14 mouse cellular contexts compared by ENCODE assay signal in the genomic region with DNA sequence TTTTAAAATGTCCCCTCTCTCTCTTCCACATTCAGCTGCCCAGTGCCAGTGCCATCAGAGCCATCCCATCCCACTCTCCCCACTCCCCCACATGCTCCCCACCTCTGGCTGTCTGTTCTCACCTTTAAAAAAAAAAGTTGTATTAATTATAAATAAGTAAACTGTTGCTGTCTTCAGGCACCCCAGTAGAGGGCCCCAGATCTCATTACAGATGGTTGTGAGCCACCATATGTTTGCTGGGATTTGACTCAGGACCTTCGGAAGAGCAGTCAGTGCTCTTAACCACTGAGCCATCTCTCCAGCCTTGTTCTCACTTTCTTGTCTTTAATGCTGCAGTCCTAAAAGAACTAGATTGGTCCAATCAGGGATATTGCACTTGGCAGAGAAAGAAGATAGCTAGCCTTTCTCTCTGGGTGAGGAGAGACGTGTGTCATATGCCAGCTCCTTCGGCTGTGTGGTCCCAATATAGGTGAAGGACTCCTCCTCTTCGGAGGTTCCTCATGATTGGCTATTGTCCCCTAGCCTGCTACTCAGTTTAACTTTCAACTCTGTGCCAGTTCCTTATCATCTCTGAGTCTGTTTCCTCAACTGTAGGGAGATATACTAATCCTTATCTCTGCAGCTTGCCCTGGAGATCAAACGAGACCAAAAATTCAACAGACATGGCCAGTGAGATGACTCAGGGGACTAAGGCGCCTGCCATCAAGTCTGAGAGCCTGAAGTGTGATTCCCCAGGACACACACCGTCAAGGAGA.
DNase-seq lines count a peak whose midpoint lies in the region; ATAC-seq and TF ChIP-seq lines count a peak whose summit lies in the region.
"Had no signal": no experiment of that assay in that cellular context is flagged by ENCODE, and none has a peak within 500 bp of the region (broad histone marks: within the 10 kb centered on the region; RNA-seq: fewer than 3 reads in every experiment).

No protein-coding gene starts in this region.

- POLR2A ChIA-PET in Patski (lab: Charles Lee), result interaction anchor here (0.6 kb wide), 1 partner anchor 207 kb away, joined by 3 read pairs; no protein-coding TSS in a partner anchor

- no peaks in the 10 kb centered on the region for H3K27me3 ChIP-seq in Patski
- no peaks in the 10 kb centered on the region for H3K27me3 ChIP-seq in intestine, embryonic 16.5 days (replicated peaks; ENCODE audit: control insufficient read depth, insufficient read depth, low read length)
- H3K27me3 ChIP-seq: heart, embryonic 15.5 days; lung, embryonic 15.5 days; neural tube, embryonic 12.5 days had no signal

- H3K4me2 ChIP-seq in intestine, embryonic 16.5 days (ENCODE audit: low read depth, low read length), result no peak overlapping the region
- H3K4me2 ChIP-seq: heart, embryonic 15.5 days; lung, embryonic 15.5 days; neural tube, embryonic 12.5 days had no signal

- no peak overlapping the region for H3K4me3 ChIP-seq in left cerebral cortex, adult 2 months
- no peak overlapping the region for H3K4me3 ChIP-seq in intestine, embryonic 16.5 days (ENCODE audit: low read length)
- H3K4me3 ChIP-seq: heart, embryonic 15.5 days; lung, embryonic 15.5 days; neural tube, embryonic 12.5 days had no signal

- intact Hi-C loops in left cerebral cortex, adult 2 months (cut with DNase I), result no loop called here
- intact Hi-C loops in left cerebral cortex, postnatal 10 days (cut with DNase I), result no loop called here

- CTCF ChIA-PET in Patski (lab: Charles Lee), result interaction anchor here (0.8 kb wide), 1 partner anchor 124 kb away, joined by 3 read pairs; no protein-coding TSS in a partner anchor

- 64% methylated on average over 7 of the region's 7 CpGs for WGBS in intestine, embryonic 16.5 days

- H3K9ac ChIP-seq in intestine, embryonic 16.5 days (ENCODE audit: low read depth, low read length), result no peak overlapping the region
- H3K9ac ChIP-seq: heart, embryonic 15.5 days; lung, embryonic 15.5 days; neural tube, embryonic 12.5 days had no signal

- TF ChIP-seq CTCF in left cerebral cortex, adult 2 months (IDR thresholded peaks at IDR 0.05), result peak; percentile 10; the same call in 1 of the 2 replicates
- peak; percentile 45 for TF ChIP-seq CTCF in Patski (IDR thresholded peaks at IDR 0.05)

- H3K4me1 ChIP-seq in intestine, embryonic 16.5 days (ENCODE audit: control insufficient read depth, insufficient read depth, low read length), result no peaks in the 10 kb centered on the region
- H3K4me1 ChIP-seq: heart, embryonic 15.5 days; lung, embryonic 15.5 days; neural tube, embryonic 12.5 days had no signal

- no peaks in the 10 kb centered on the region for H3K9me3 ChIP-seq in intestine, embryonic 16.5 days (ENCODE audit: control insufficient read depth, low read length)
- H3K9me3 ChIP-seq: heart, embryonic 15.5 days; lung, embryonic 15.5 days; neural tube, embryonic 12.5 days had no signal

- in situ Hi-C loops in Patski (cut with MboI; ENCODE audit: low pct_unique_long_range_greater_than_20kb), result no loop called here

- DNase-seq in left cerebral cortex, adult 2 months (ENCODE audit: extremely low spot score in 1 of 2, low spot score in 2 of 2), result no peak
- DNase-seq in left cerebral cortex, postnatal 10 days (ENCODE audit: extremely low spot score in 1 of 2, low spot score in 2 of 2), result no peak
- DNase-seq in Patski (ENCODE audit: low read depth, low spot score), result no peak
- no peak for DNase-seq in T-cell, adult 2 months (ENCODE audit: low spot score)
- no peak for DNase-seq in right cerebral cortex, adult 18-20 months
- DNase-seq: gastrocnemius, postnatal 14 days; midbrain, embryonic 14.5 days; retina, postnatal 1 day had no signal

- no peaks in the 10 kb centered on the region for H3K36me3 ChIP-seq in intestine, embryonic 16.5 days (ENCODE audit: control insufficient read depth, insufficient read depth, low read length)
- H3K36me3 ChIP-seq: heart, embryonic 15.5 days; lung, embryonic 15.5 days; neural tube, embryonic 12.5 days had no signal

- no peak for ATAC-seq in Patski
- peak; percentile 78 for ATAC-seq in intestine, embryonic 16.5 days
- peak; percentile 75 for ATAC-seq in megakaryocyte-erythroid progenitor cell, adult 5-6 weeks (replicated peaks; ENCODE audit: low FRiP score, low TSS enrichment, poor library complexity, severe bottlenecking)
- no peak for ATAC-seq in inflammation-experienced regulatory T-cells, adult 6 months

- no peak overlapping the region for H3K27ac ChIP-seq in left cerebral cortex, adult 2 months
- H3K27ac ChIP-seq in intestine, embryonic 16.5 days (ENCODE audit: low read length), result no peak overlapping the region
- H3K27ac ChIP-seq: heart, embryonic 15.5 days; lung, embryonic 15.5 days; neural tube, embryonic 12.5 days had no signal

Comparison
In these comparisons a context has a peak if more than half of its experiments do, and no peak if none do; other contexts are left out.
1. ATAC-seq: peak in intestine, embryonic 16.5 days (single experiment) and megakaryocyte-erythroid progenitor cell, adult 5-6 weeks (single experiment); none in Patski (single experiment) and inflammation-experienced regulatory T-cells, adult 6 months (single experiment).